Mouse (Mus musculus): ENCODE results near the gene Ctps. TPM values are rescaled to one million over a fixed set of nuclear protein-coding genes. Genes with fewer than 3 reads are reported as not detected.

The Ctps gene
- polyA plus RNA-seq, 1 experiment from 2014 or later, result 149 TPM

DNA sequence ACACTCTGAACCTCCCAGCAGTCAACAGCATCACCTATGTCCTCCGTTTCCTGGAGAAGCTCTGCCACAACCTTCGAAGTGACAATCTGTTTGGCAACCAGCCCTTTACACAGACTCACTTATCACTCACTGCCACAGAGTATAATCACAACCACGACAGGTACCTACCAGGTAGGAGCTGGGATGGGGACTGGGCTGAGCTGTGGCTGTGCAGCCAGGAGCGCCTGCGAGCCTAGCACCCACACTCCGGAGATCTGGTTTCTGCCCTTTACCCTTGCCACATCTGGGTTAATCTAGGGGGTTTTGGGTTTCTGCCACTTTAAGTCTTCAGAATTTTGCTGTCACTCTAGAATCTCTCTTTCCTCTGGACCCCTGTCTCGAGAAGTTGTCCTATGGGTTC lies 53.2 kb downstream of the Ctps start:
- DNase-seq (ENCODE audit: low spot score), result no peak
- H3K4me2 ChIP-seq (ENCODE audit: low read depth, low read length, severe bottlenecking), result no peak overlapping the region
- H3K36me3 ChIP-seq (ENCODE audit: control insufficient read depth, insufficient read depth, low read length), result no peaks in the 10 kb centered on the region; the same call in 1 of the 2 replicates
- H3K9ac ChIP-seq (ENCODE audit: low read length), result no peak overlapping the region
- ATAC-seq (replicated peaks; ENCODE audit: low FRiP score), result no peak
- no peaks in the 10 kb centered on the region for H3K9me3 ChIP-seq (ENCODE audit: control insufficient read depth, low read length)
- no peak overlapping the region for H3K4me3 ChIP-seq (ENCODE audit: low read depth, low read length)
- no peak overlapping the region for H3K27ac ChIP-seq (ENCODE audit: low read depth, low read length)
- no peaks in the 10 kb centered on the region for H3K27me3 ChIP-seq (ENCODE audit: control insufficient read depth, insufficient read depth, low read length)
- H3K4me1 ChIP-seq (replicated peaks; ENCODE audit: control insufficient read depth, insufficient read depth, low read length), result no peaks in the 10 kb centered on the region
- WGBS, result 92% methylated on average over 7 of the region's 7 CpGs

DNA sequence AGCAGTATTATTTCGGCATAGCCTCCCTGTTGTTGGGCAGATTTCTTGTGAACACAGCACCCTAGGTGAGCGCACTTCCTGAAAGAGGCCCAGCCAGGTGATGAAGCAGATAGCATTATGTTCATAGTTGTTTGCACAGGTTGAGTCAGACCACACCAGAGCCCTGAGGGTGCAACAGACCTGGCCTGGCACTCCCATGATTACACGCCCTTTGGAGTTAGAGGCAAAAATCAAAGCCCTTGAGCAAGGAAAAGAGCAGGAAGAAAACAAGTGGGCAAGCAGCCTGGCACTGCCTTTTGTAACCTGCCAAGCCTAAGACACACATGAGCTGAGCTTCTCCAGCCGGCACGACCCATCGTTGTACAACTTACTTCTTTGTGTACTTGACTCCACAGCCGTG lies 53.6 kb downstream of the Ctps start:
- ATAC-seq (replicated peaks; ENCODE audit: low FRiP score) (no peak), DNase-seq (ENCODE audit: low spot score) (no peak)
- Histone ChIP-seq H3K4me2 (ENCODE audit: low read depth, low read length, severe bottlenecking) (no peak overlapping the region), H3K4me1 (replicated peaks; ENCODE audit: control insufficient read depth, insufficient read depth, low read length) (no peaks in the 10 kb centered on the region), H3K36me3 (ENCODE audit: control insufficient read depth, insufficient read depth, low read length) (no peaks in the 10 kb centered on the region; the same call in 1 of the 2 replicates), H3K9me3 (ENCODE audit: control insufficient read depth, low read length) (no peaks in the 10 kb centered on the region), H3K27ac (ENCODE audit: low read depth, low read length) (no peak overlapping the region), H3K4me3 (ENCODE audit: low read depth, low read length) (no peak overlapping the region), H3K27me3 (ENCODE audit: control insufficient read depth, insufficient read depth, low read length) (no peaks in the 10 kb centered on the region), H3K9ac (ENCODE audit: low read length) (no peak overlapping the region)
- 95% methylated on average over 7 of the region's 7 CpGs for WGBS

- H3K4me3 ChIP-seq (ENCODE audit: low read depth, low read length), result no peak overlapping the region
- H3K9me3 ChIP-seq (ENCODE audit: control insufficient read depth, low read length), result no peaks in the 10 kb centered on the region; the same call in 1 of the 2 replicates
- DNase-seq (ENCODE audit: low spot score), result no peak
- no peak for ATAC-seq (replicated peaks; ENCODE audit: low FRiP score)
- H3K27me3 ChIP-seq (ENCODE audit: control insufficient read depth, insufficient read depth, low read length), result no peaks in the 10 kb centered on the region
- 99% methylated on average over 2 of the region's 2 CpGs for WGBS
- no peak overlapping the region for H3K27ac ChIP-seq (ENCODE audit: low read depth, low read length)
- no peak overlapping the region for H3K4me2 ChIP-seq (ENCODE audit: low read depth, low read length, severe bottlenecking)
- no peaks in the 10 kb centered on the region; the same call in 1 of the 2 replicates for H3K36me3 ChIP-seq (ENCODE audit: control insufficient read depth, insufficient read depth, low read length)
- H3K9ac ChIP-seq (ENCODE audit: low read length), result no peak overlapping the region
- no peaks in the 10 kb centered on the region for H3K4me1 ChIP-seq (replicated peaks; ENCODE audit: control insufficient read depth, insufficient read depth, low read length)
Observed at GRCm38 (mm10) chr4:120514366-120514765, 55.7 kb downstream of the Ctps start.

GRCm38 (mm10) chr4:120511203-120511602 lies 58.9 kb downstream of the Ctps start:
- Histone ChIP-seq H3K4me1 (replicated peaks; ENCODE audit: control insufficient read depth, insufficient read depth, low read length) (no peaks in the 10 kb centered on the region), H3K27me3 (ENCODE audit: control insufficient read depth, insufficient read depth, low read length) (no peaks in the 10 kb centered on the region), H3K36me3 (ENCODE audit: control insufficient read depth, insufficient read depth, low read length) (no peaks in the 10 kb centered on the region; the same call in 1 of the 2 replicates), H3K4me2 (ENCODE audit: low read depth, low read length, severe bottlenecking) (no peak overlapping the region), H3K9ac (ENCODE audit: low read length) (no peak overlapping the region), H3K27ac (ENCODE audit: low read depth, low read length) (no peak overlapping the region), H3K4me3 (ENCODE audit: low read depth, low read length) (no peak overlapping the region), H3K9me3 (ENCODE audit: control insufficient read depth, low read length) (no peaks in the 10 kb centered on the region; the same call in 1 of the 2 replicates)
- ATAC-seq (replicated peaks; ENCODE audit: low FRiP score), result no peak
- DNase-seq (ENCODE audit: low spot score), result no peak
- 94% methylated on average over 4 of the region's 4 CpGs for WGBS

DNA sequence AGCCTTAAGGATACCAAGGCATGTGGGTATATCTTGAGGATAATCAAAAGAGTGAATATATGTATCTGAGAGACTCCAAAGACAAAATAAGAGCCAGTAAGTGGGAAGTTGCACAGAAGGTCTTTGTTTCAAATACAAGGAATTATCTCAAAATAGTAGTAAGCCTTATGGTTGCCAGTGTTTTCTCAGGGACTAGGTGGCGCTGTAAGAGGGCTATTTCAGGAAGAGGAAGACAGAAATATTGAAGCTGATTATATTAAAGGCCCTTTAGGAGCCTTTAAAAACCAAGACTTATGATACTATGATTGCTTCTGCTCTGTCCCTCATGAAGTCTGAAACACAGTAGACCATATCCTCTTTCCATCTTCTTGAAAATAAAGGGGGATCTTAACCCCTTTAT lies 63.1 kb downstream of the Ctps start:
- Histone ChIP-seq H3K9me3 (ENCODE audit: control insufficient read depth, low read length) (no peaks in the 10 kb centered on the region; the same call in 1 of the 2 replicates), H3K36me3 (ENCODE audit: control insufficient read depth, insufficient read depth, low read length) (no peaks in the 10 kb centered on the region; the same call in 1 of the 2 replicates), H3K27me3 (ENCODE audit: control insufficient read depth, insufficient read depth, low read length) (no peaks in the 10 kb centered on the region), H3K4me3 (ENCODE audit: low read depth, low read length) (no peak overlapping the region), H3K4me2 (ENCODE audit: low read depth, low read length, severe bottlenecking) (no peak overlapping the region), H3K9ac (ENCODE audit: low read length) (no peak overlapping the region), H3K4me1 (replicated peaks; ENCODE audit: control insufficient read depth, insufficient read depth, low read length) (no peaks in the 10 kb centered on the region), H3K27ac (ENCODE audit: low read depth, low read length) (no peak overlapping the region)
- 86% methylated on average over 1 of the region's 1 CpGs for WGBS
- no peak for DNase-seq (ENCODE audit: low spot score)
- no peak for ATAC-seq (replicated peaks; ENCODE audit: low FRiP score)

Other genes starting within 250 kb of the Ctps start
- 46.1 and 46.4 TPM in 2 replicates for gene Scmh1, start 165.0 kb downstream of the Ctps start, polyA plus RNA-seq (2014; fragmentation: Nextera tagmentation; extraction: Ambion mirVana)
- gene Slfnl1, start 38.0 kb downstream of the Ctps start, polyA plus RNA-seq (2014; fragmentation: Nextera tagmentation; extraction: Ambion mirVana), result not detected in 2 replicates
- not detected in 2 replicates for gene Gm8439, start 18.5 kb upstream of the Ctps start, polyA plus RNA-seq (2014; fragmentation: Nextera tagmentation; extraction: Ambion mirVana)
- 10.8 and 12.4 TPM in 2 replicates for gene Cited4, start 96.3 kb upstream of the Ctps start, polyA plus RNA-seq (2014; fragmentation: Nextera tagmentation; extraction: Ambion mirVana)
- gene Kcnq4, start 178.3 kb upstream of the Ctps start, polyA plus RNA-seq (2014; fragmentation: Nextera tagmentation; extraction: Ambion mirVana), result 2.6 and 3.0 TPM in 2 replicates

Data from forebrain, embryonic 11.5 days (tissue).